ENCODE assay signal across 31 mouse cellular contexts in genomic region chr3:96982666-96983065, GRCm38 (mm10). TPM values are rescaled to one million over a fixed set of nuclear protein-coding genes. Genes with fewer than 3 reads are reported as not detected.
DNase-seq lines count a peak whose midpoint lies in the region; ATAC-seq and TF ChIP-seq lines count a peak whose summit lies in the region.
"Had no signal": no experiment of that assay in that cellular context is flagged by ENCODE, and none has a peak within 500 bp of the region (broad histone marks: within the 10 kb centered on the region; RNA-seq: fewer than 3 reads in every experiment).

No protein-coding gene starts in this region.

- no peak overlapping the region for H3K27ac ChIP-seq in hindbrain, postnatal 0 days
- no peak overlapping the region for H3K27ac ChIP-seq in hindbrain, embryonic 11.5 days (ENCODE audit: low read depth, low read length)
- H3K27ac ChIP-seq in stomach, postnatal 0 days (replicated peaks), result no peak overlapping the region
- H3K27ac ChIP-seq: forebrain, embryonic 13.5 days; hindbrain, embryonic 10.5 days; limb, embryonic 12.5 days; liver, embryonic 15.5 days; lung, embryonic 15.5 days; midbrain, embryonic 10.5 days; midbrain, embryonic 15.5 days had no signal

- no peak overlapping the region for H3K4me2 ChIP-seq in hindbrain, postnatal 0 days (ENCODE audit: low read depth, low read length)
- no peak overlapping the region for H3K4me2 ChIP-seq in hindbrain, embryonic 11.5 days (replicated peaks; ENCODE audit: low read depth, low read length)
- H3K4me2 ChIP-seq in stomach, postnatal 0 days (replicated peaks; ENCODE audit: low read depth), result no peak overlapping the region
- H3K4me2 ChIP-seq: forebrain, embryonic 13.5 days; limb, embryonic 12.5 days; liver, embryonic 15.5 days; lung, embryonic 15.5 days; midbrain, embryonic 15.5 days had no signal

- no peak for ATAC-seq in hindbrain, postnatal 0 days
- ATAC-seq in hindbrain, embryonic 11.5 days (ENCODE audit: low FRiP score), result no peak
- ATAC-seq in stomach, postnatal 0 days (ENCODE audit: low FRiP score, low TSS enrichment), result no peak
- ATAC-seq: forebrain, embryonic 13.5 days; hindbrain, embryonic 16.5 days; midbrain, embryonic 15.5 days; Patski had no signal

- H3K27me3 ChIP-seq in hindbrain, postnatal 0 days (ENCODE audit: insufficient read depth, low read length), result no peaks in the 10 kb centered on the region
- no peaks in the 10 kb centered on the region for H3K27me3 ChIP-seq in hindbrain, embryonic 11.5 days (ENCODE audit: control insufficient read depth, insufficient read depth, low read length)
- H3K27me3 ChIP-seq in stomach, postnatal 0 days (ENCODE audit: control insufficient read depth, insufficient read depth, low read length), result no peaks in the 10 kb centered on the region
- H3K27me3 ChIP-seq: forebrain, embryonic 13.5 days; limb, embryonic 12.5 days; liver, embryonic 15.5 days; midbrain, embryonic 15.5 days; Patski had no signal

- no peaks in the 10 kb centered on the region for H3K36me3 ChIP-seq in hindbrain, postnatal 0 days (ENCODE audit: insufficient read depth, low read length)
- no peaks in the 10 kb centered on the region for H3K36me3 ChIP-seq in hindbrain, embryonic 11.5 days (ENCODE audit: control insufficient read depth, insufficient read depth, low read length)
- no peaks in the 10 kb centered on the region for H3K36me3 ChIP-seq in stomach, postnatal 0 days (ENCODE audit: control insufficient read depth, insufficient read depth, low read length)
- H3K36me3 ChIP-seq: G1E; hindbrain, embryonic 10.5 days; limb, embryonic 12.5 days; liver, embryonic 15.5 days; lung, embryonic 15.5 days; midbrain, embryonic 10.5 days; midbrain, embryonic 15.5 days had no signal

- no peak for TF ChIP-seq CTCF in hindbrain, postnatal 0 days (IDR thresholded peaks at IDR 0.05; ENCODE audit: low read depth)
- TF ChIP-seq CTCF in stomach, postnatal 0 days (IDR thresholded peaks at IDR 0.05; ENCODE audit: low read depth), result no peak

- no peak overlapping the region for H3K4me3 ChIP-seq in hindbrain, postnatal 0 days (ENCODE audit: low read length)
- no peak overlapping the region for H3K4me3 ChIP-seq in hindbrain, embryonic 11.5 days (ENCODE audit: low read depth, low read length)
- no peak overlapping the region for H3K4me3 ChIP-seq in stomach, postnatal 0 days (ENCODE audit: low read depth, low read length)
- H3K4me3 ChIP-seq: forebrain, embryonic 13.5 days; hindbrain, embryonic 10.5 days; limb, embryonic 12.5 days; liver, embryonic 15.5 days; lung, embryonic 15.5 days; midbrain, embryonic 10.5 days; midbrain, embryonic 15.5 days had no signal

- H3K9ac ChIP-seq in hindbrain, postnatal 0 days (replicated peaks; ENCODE audit: low read length), result no peak overlapping the region
- H3K9ac ChIP-seq in hindbrain, embryonic 11.5 days (ENCODE audit: low read depth, low read length), result no peak overlapping the region
- no peak overlapping the region for H3K9ac ChIP-seq in stomach, postnatal 0 days (ENCODE audit: low read length)
- H3K9ac ChIP-seq: forebrain, embryonic 13.5 days; limb, embryonic 12.5 days; liver, embryonic 15.5 days; lung, embryonic 15.5 days; midbrain, embryonic 15.5 days had no signal

- H3K9me3 ChIP-seq in hindbrain, postnatal 0 days (ENCODE audit: low read length), result no peaks in the 10 kb centered on the region
- H3K9me3 ChIP-seq in hindbrain, embryonic 11.5 days (ENCODE audit: control insufficient read depth, low read length), result no peaks in the 10 kb centered on the region
- H3K9me3 ChIP-seq in stomach, postnatal 0 days (ENCODE audit: control insufficient read depth, low read length), result no peaks in the 10 kb centered on the region
- H3K9me3 ChIP-seq: forebrain, embryonic 13.5 days; G1E; hindbrain, embryonic 10.5 days; limb, embryonic 12.5 days; liver, embryonic 15.5 days; lung, embryonic 15.5 days; midbrain, embryonic 10.5 days; midbrain, embryonic 15.5 days had no signal

- no peak for TF ChIP-seq EP300 in stomach, postnatal 0 days (optimal IDR thresholded peaks at IDR 0.05)

- 83% methylated on average over 2 of the region's 2 CpGs for WGBS in hindbrain, postnatal 0 days
- WGBS in hindbrain, embryonic 11.5 days, result 86% methylated on average over 2 of the region's 2 CpGs
- 89% methylated on average over 2 of the region's 2 CpGs for WGBS in stomach, postnatal 0 days

- DNase-seq in hindbrain, postnatal 0 days (ENCODE audit: low spot score), result peak; percentile 11
- no peak for DNase-seq in hindbrain, embryonic 11.5 days (ENCODE audit: low spot score)
- peak; percentile 71 to 77 for DNase-seq in cerebellum, adult 18-20 months
- peak; percentile 70 to 72 for DNase-seq in cerebellum, postnatal 10 days
- DNase-seq in frontal cortex, postnatal 14 days (ENCODE audit: low spot score in 2 of 2), result no peak
- no peak for DNase-seq in spleen, adult 12 weeks (ENCODE audit: low spot score)
- DNase-seq in stomach, postnatal 0 days (ENCODE audit: low spot score), result no peak
- DNase-seq: adrenal gland, postnatal 14 days; gastrocnemius, postnatal 14 days; heart, postnatal 14 days; kidney, adult 8-10 months; kidney, postnatal 10 days; layer of hippocampus, adult 9-11 months; thymus, postnatal 25 days had no signal

- H3K4me1 ChIP-seq in hindbrain, postnatal 0 days (ENCODE audit: insufficient read depth, low read length), result no peaks in the 10 kb centered on the region
- no peaks in the 10 kb centered on the region for H3K4me1 ChIP-seq in hindbrain, embryonic 11.5 days (replicated peaks; ENCODE audit: control insufficient read depth, insufficient read depth, low read length)
- H3K4me1 ChIP-seq in stomach, postnatal 0 days (replicated peaks; ENCODE audit: control insufficient read depth, insufficient read depth), result no peaks in the 10 kb centered on the region
- H3K4me1 ChIP-seq: forebrain, embryonic 13.5 days; hindbrain, embryonic 10.5 days; limb, embryonic 12.5 days; liver, embryonic 15.5 days; lung, embryonic 15.5 days; midbrain, embryonic 10.5 days; midbrain, embryonic 15.5 days had no signal

RNA-seq across cellular contexts. Expression of gene Gja8, which starts 56.8 kb away (rescaled TPM):
- not detected in 2 replicates for total RNA-seq in hindbrain, postnatal 0 days (2014; rRNA removed)
- 0.04 and 0.05 TPM in 2 replicates for polyA plus RNA-seq in hindbrain, postnatal 0 days (2015; fragmentation: Nextera tagmentation; extraction: Ambion mirVana)
- polyA plus RNA-seq in hindbrain, embryonic 11.5 days (2014; fragmentation: Nextera tagmentation; extraction: Ambion mirVana), result not detected in 2 replicates
- 0.01 TPM in 1 of 2 replicates, not detected in the other for polyA plus RNA-seq in stomach, postnatal 0 days (2015; fragmentation: Nextera tagmentation; extraction: Ambion mirVana)
- total RNA-seq: adrenal gland, postnatal 14 days; gastrocnemius, postnatal 14 days; granulocyte monocyte progenitor cell, adult 5-6 weeks; heart, postnatal 14 days; left cerebral cortex, postnatal 10 days; liver, adult 2 months; megakaryocyte progenitor cell, adult 5-6 weeks; neutrophil, adult 5-6 weeks had no signal
- polyA plus RNA-seq: forebrain, embryonic 13.5 days; G1E; hindbrain, embryonic 10.5 days; limb, embryonic 12.5 days; liver, adult 2 months; liver, embryonic 15.5 days; neural tube, embryonic 11.5 days; stomach, embryonic 14.5 days had no signal

Comparison
In these comparisons a context has a peak if more than half of its experiments do, and no peak if none do; other contexts are left out.
1. DNase-seq: peak in hindbrain, postnatal 0 days (single experiment), cerebellum, adult 18-20 months (2 of 2) and cerebellum, postnatal 10 days (2 of 2); none in hindbrain, embryonic 11.5 days (single experiment), frontal cortex, postnatal 14 days (0 of 2), spleen, adult 12 weeks (single experiment) and stomach, postnatal 0 days (single experiment).